In genomic region chr2:103138529-103139265, GRCm38 (mm10) we compare ENCODE assay signal across 9 mouse cellular contexts.
DNase-seq lines count a peak whose midpoint lies in the region; ATAC-seq lines count a peak whose summit lies in the region.
"Had no signal": no experiment of that assay in that cellular context is flagged by ENCODE, and none has a peak within 500 bp of the region (broad histone marks: within the 10 kb centered on the region; RNA-seq: fewer than 3 reads in every experiment).

No protein-coding gene starts in this region.

- no peak for ATAC-seq in monocyte, adult 5-6 weeks (replicated peaks; ENCODE audit: insufficient number of reproducible peaks, low FRiP score, low TSS enrichment, poor library complexity, severe bottlenecking)

- DNase-seq in adrenal gland, adult 8-10 months: peak; percentile 18
- no peak for DNase-seq in adrenal gland, postnatal 25 days
- DNase-seq in urinary bladder, postnatal 14 days (ENCODE audit: low spot score): peak; percentile 56
- no peak for DNase-seq in urinary bladder, postnatal 25 days (ENCODE audit: low spot score)
- DNase-seq in layer of hippocampus, postnatal 36 days: peak; percentile 10 to 37
- DNase-seq in yolk sac, embryonic 10.5 days (ENCODE audit: low spot score): peak; percentile 7
- no peak for DNase-seq in embryo, embryonic 9.5 days (ENCODE audit: extremely low spot score)
- DNase-seq: right cerebral cortex, adult 18-20 months had no signal

Comparison
In these comparisons a context has a peak if more than half of its experiments do, and no peak if none do; other contexts are left out.
1. DNase-seq: peak in adrenal gland, adult 8-10 months (single experiment), urinary bladder, postnatal 14 days (single experiment), layer of hippocampus, postnatal 36 days (2 of 2) and yolk sac, embryonic 10.5 days (single experiment); none in adrenal gland, postnatal 25 days (single experiment), urinary bladder, postnatal 25 days (single experiment) and embryo, embryonic 9.5 days (single experiment).